Mouse (Mus musculus): Measurements from ENCODE around the gene Zfp457.
A peak's percentile ranks its signal among the peaks of the same experiment; 100 is the strongest.
"Not testable (repeated sequence)": the region's sequence is repeated elsewhere in the genome, so short reads cannot be mapped to it uniquely, and the experiment has no call there.

The Zfp457 gene

GRCm38 (mm10) chr13:67305822-67306672 is at the start of gene Zfp457:
Gene Zfp457, minus strand, starts transcription at chr13:67306485.
- DNase-seq = peak; percentile 92 to 93

DNA sequence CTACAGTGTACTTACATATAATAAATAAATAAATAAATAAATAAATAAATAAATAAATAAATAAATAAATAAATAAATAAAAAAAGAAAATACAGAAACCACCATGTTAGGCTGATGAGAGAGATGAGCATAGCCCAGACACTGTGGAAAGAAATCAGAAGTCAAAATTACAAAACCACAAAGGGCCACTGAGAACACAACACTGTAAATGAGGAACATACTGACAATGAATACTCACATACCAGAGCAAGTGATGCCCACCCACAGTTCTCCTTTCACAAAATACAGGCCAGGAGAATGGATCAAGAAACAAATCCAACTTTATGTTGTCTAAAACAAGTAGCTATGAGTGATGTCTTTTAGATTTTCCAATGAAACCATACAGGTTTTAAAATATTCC is 45.6 kb upstream of the Zfp457 start:
- DNase-seq = no peak

GRCm38 (mm10) chr13:67343422-67343821 is 37.1 kb upstream of the Zfp457 start:
- DNase-seq = no peak

GRCm38 (mm10) chr13:67332877-67333276 is 26.6 kb upstream of the Zfp457 start:
- no peak for DNase-seq

GRCm38 (mm10) chr13:67332019-67332724 is 25.9 kb upstream of the Zfp457 start, which contains the start of gene Zfp595:
Gene Zfp595, minus strand, starts transcription at chr13:67332570.
- peak; percentile 91 to 93 for DNase-seq

GRCm38 (mm10) chr13:67306718-67307117 is 433 bp upstream of the Zfp457 start:
- DNase-seq = no peak

- DNase-seq = peak; percentile 12 to 19
Measured at GRCm38 (mm10) chr13:67278314-67278713, 28.0 kb downstream of the Zfp457 start, which contains the start of gene Zfp458. Gene Zfp458, minus strand, starts transcription at chr13:67278466.

- DNase-seq = not testable (repeated sequence)
Measured at GRCm38 (mm10) chr13:67269383-67270065, 36.8 kb downstream of the Zfp457 start.

DNA sequence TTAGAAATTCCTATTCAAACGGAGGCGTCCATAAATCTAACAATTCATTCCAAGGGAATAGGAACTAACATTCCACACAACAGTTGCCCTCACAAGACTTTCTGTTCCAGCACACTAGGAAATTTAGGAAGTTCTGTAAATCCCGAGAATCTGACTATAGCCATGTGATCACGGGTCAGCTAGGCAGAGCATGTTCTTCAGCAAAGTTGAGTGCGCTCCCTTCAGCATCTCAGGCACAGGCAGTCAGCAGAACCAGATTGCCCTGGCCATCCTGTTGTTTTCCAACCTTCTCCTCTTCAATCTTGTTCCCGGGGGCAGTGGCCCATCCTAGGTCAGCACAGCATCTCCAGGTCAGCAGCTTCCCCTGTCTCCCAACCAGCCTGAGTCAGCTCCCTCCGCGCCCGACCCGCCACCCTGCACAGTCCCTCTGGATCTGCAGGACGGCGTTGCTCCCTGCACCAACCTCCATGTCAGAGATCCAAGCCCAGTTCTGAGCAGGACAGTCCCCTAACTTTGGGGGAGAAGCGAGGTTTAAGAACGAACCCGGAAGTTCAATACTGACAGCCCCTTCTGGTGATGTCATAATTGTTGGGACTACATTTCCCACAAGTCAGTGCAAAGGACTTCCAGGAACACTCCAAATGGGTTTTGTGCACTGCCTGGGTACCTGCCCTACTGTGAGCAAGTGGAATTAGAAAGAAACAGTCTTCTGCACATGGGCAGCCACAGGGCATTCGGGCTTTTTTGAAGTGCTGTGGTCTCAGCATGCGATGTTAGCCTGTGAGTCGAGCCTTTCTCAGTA is 37.5 kb downstream of the Zfp457 start:
- DNase-seq = peak; percentile 77 to 89
